In genomic region chr14:51082599-51083581, GRCm38 (mm10) we compare ENCODE assay signal across 9 mouse cellular contexts. TPM values are rescaled to one million over a fixed set of nuclear protein-coding genes. Genes with fewer than 3 reads are reported as not detected.
DNase-seq lines count a peak whose midpoint lies in the region; ATAC-seq and TF ChIP-seq lines count a peak whose summit lies in the region.
"Had no signal": no experiment of that assay in that cellular context is flagged by ENCODE, and none has a peak within 500 bp of the region (broad histone marks: within the 10 kb centered on the region; RNA-seq: fewer than 3 reads in every experiment).

No protein-coding gene starts in this region.

- WGBS in embryonic facial prominence, embryonic 10.5 days: 2% methylated on average over 40 of the region's 40 CpGs
- WGBS in heart, embryonic 14.5 days: 3% methylated on average over 39 of the region's 40 CpGs
- WGBS in kidney, postnatal 0 days: 3% methylated on average over 38 of the region's 40 CpGs
- WGBS in lung, embryonic 14.5 days: 3% methylated on average over 40 of the region's 40 CpGs
- WGBS in neural tube, embryonic 14.5 days: 4% methylated on average over 38 of the region's 40 CpGs

- H3K4me2 ChIP-seq in heart, embryonic 14.5 days (ENCODE audit: low read length): peak overlapping the region; percentile 70
- H3K4me2 ChIP-seq in kidney, postnatal 0 days (ENCODE audit: low read length): peak overlapping the region; percentile 84
- H3K4me2 ChIP-seq in lung, embryonic 14.5 days: peak overlapping the region; percentile 73
- H3K4me2 ChIP-seq in neural tube, embryonic 14.5 days (ENCODE audit: low read depth, low read length): peak overlapping the region; percentile 67

- peak; percentile 85 for DNase-seq in adrenal gland, adult 2 months
- DNase-seq in embryonic facial prominence, embryonic 10.5 days (ENCODE audit: low spot score): peak; percentile 77
- DNase-seq in kidney, postnatal 0 days (ENCODE audit: low spot score): peak; percentile 65
- DNase-seq in lung, embryonic 14.5 days: peak; percentile 89
- peak; percentile 81 for DNase-seq in thymus, postnatal 4 days

- H3K27ac ChIP-seq in embryonic facial prominence, embryonic 10.5 days (replicated peaks): peak overlapping the region; percentile 35; the same call in 1 of the 2 replicates
- no peak overlapping the region for H3K27ac ChIP-seq in heart, embryonic 14.5 days (replicated peaks in 1 of 2; ENCODE audit: control insufficient read depth in 1 of 2, insufficient read depth in 1 of 2, low read depth in 2 of 2, low read length in 2 of 2)
- H3K27ac ChIP-seq in kidney, postnatal 0 days: no peak overlapping the region
- H3K27ac ChIP-seq in lung, embryonic 14.5 days (ENCODE audit: low read depth): no peak overlapping the region
- no peak overlapping the region for H3K27ac ChIP-seq in neural tube, embryonic 14.5 days (ENCODE audit: low read depth, low read length)

- H3K27me3 ChIP-seq in E14TG2a.4 (ENCODE audit: insufficient read depth, low read length): peaks cover 27% of the 10 kb centered on the region
- peaks cover 25% of the 10 kb centered on the region; the same call in 1 of the 2 replicates for H3K27me3 ChIP-seq in embryonic facial prominence, embryonic 10.5 days (replicated peaks; ENCODE audit: low read depth, poor library complexity, severe bottlenecking)
- no peaks in the 10 kb centered on the region for H3K27me3 ChIP-seq in heart, embryonic 14.5 days (ENCODE audit: control insufficient read depth, insufficient read depth, low read length)
- H3K27me3 ChIP-seq in kidney, postnatal 0 days (ENCODE audit: insufficient read depth, low read length): no peaks in the 10 kb centered on the region
- no peaks in the 10 kb centered on the region for H3K27me3 ChIP-seq in lung, embryonic 14.5 days (ENCODE audit: insufficient read depth, low read length)
- peaks cover 8% of the 10 kb centered on the region; the same call in 1 of the 2 replicates for H3K27me3 ChIP-seq in neural tube, embryonic 14.5 days (ENCODE audit: control insufficient read depth, insufficient read depth, low read length)

- H3K4me1 ChIP-seq in E14TG2a.4 (replicated peaks; ENCODE audit: low read depth, low read length): peaks cover 33% of the 10 kb centered on the region
- peaks cover 20% of the 10 kb centered on the region for H3K4me1 ChIP-seq in embryonic facial prominence, embryonic 10.5 days
- peaks cover 0 to 3% of the 10 kb centered on the region in 2 experiments; a peak in 1 of 4 replicates for H3K4me1 ChIP-seq in heart, embryonic 14.5 days (ENCODE audit: control insufficient read depth in 2 of 2, insufficient read depth in 2 of 2, low read length in 2 of 2)
- peaks cover 5% of the 10 kb centered on the region; the same call in 1 of the 2 replicates for H3K4me1 ChIP-seq in kidney, postnatal 0 days (replicated peaks; ENCODE audit: insufficient read depth, low read length)
- H3K4me1 ChIP-seq in lung, embryonic 14.5 days (ENCODE audit: insufficient read depth): peaks cover 4% of the 10 kb centered on the region; the same call in 1 of the 2 replicates
- H3K4me1 ChIP-seq in neural tube, embryonic 14.5 days (ENCODE audit: control insufficient read depth, insufficient read depth, low read length): peaks cover 5% of the 10 kb centered on the region; the same call in 1 of the 2 replicates

- ATAC-seq in heart, embryonic 14.5 days (ENCODE audit: insufficient number of reproducible peaks, insufficient read depth, low FRiP score, low read depth): peak; percentile 60; the same call in 1 of the 2 replicates
- ATAC-seq in kidney, postnatal 0 days (replicated peaks; ENCODE audit: low FRiP score, low read depth): peak; percentile 75
- ATAC-seq in lung, embryonic 14.5 days (ENCODE audit: insufficient read depth): peak; percentile 81
- peak; percentile 77 for ATAC-seq in neural tube, embryonic 14.5 days (ENCODE audit: low read depth)

- H3K9me3 ChIP-seq in E14TG2a.4 (ENCODE audit: low read length): no peaks in the 10 kb centered on the region
- H3K9me3 ChIP-seq in embryonic facial prominence, embryonic 10.5 days: no peaks in the 10 kb centered on the region
- no peaks in the 10 kb centered on the region for H3K9me3 ChIP-seq in heart, embryonic 14.5 days (ENCODE audit: control insufficient read depth, low read length)
- H3K9me3 ChIP-seq in kidney, postnatal 0 days (replicated peaks; ENCODE audit: low read length): no peaks in the 10 kb centered on the region
- no peaks in the 10 kb centered on the region for H3K9me3 ChIP-seq in lung, embryonic 14.5 days (ENCODE audit: low read depth, low read length)
- no peaks in the 10 kb centered on the region for H3K9me3 ChIP-seq in neural tube, embryonic 14.5 days (ENCODE audit: control insufficient read depth, low read length)

- peak overlapping the region; percentile 81 for H3K4me3 ChIP-seq in E14TG2a.4 (replicated peaks; ENCODE audit: low read length)
- peak overlapping the region; percentile 71 for H3K4me3 ChIP-seq in embryonic facial prominence, embryonic 10.5 days
- peak overlapping the region; percentile 55 to 69 for H3K4me3 ChIP-seq in heart, embryonic 14.5 days (ENCODE audit: control insufficient read depth in 1 of 2, insufficient read depth in 1 of 2, low read depth in 1 of 2, low read length in 2 of 2)
- peak overlapping the region; percentile 54 for H3K4me3 ChIP-seq in kidney, postnatal 0 days (replicated peaks; ENCODE audit: low read depth, low read length)
- H3K4me3 ChIP-seq in lung, embryonic 14.5 days (ENCODE audit: low read depth, low read length): peak overlapping the region; percentile 57
- peak overlapping the region; percentile 39 for H3K4me3 ChIP-seq in neural tube, embryonic 14.5 days (ENCODE audit: low read depth, low read length)

- TF ChIP-seq CTCF in E14TG2a.4 (conservative IDR thresholded peaks at IDR 0.05; ENCODE audit: low read length): no peak
- no peak for TF ChIP-seq CTCF in kidney, postnatal 0 days (IDR thresholded peaks at IDR 0.05; ENCODE audit: low read depth)
- TF ChIP-seq CTCF in lung, embryonic 14.5 days (IDR thresholded peaks at IDR 0.05; ENCODE audit: low read depth): no peak

- peak overlapping the region; percentile 74 for H3K9ac ChIP-seq in heart, embryonic 14.5 days (ENCODE audit: low read length)
- peak overlapping the region; percentile 58 for H3K9ac ChIP-seq in kidney, postnatal 0 days (ENCODE audit: low read depth, low read length)
- peak overlapping the region; percentile 49 for H3K9ac ChIP-seq in lung, embryonic 14.5 days
- peak overlapping the region; percentile 41; the same call in 1 of the 2 replicates for H3K9ac ChIP-seq in neural tube, embryonic 14.5 days (replicated peaks; ENCODE audit: low read depth, low read length)

- H3K36me3 ChIP-seq in E14TG2a.4 (ENCODE audit: insufficient read depth, low read length): no peaks in the 10 kb centered on the region
- no peaks in the 10 kb centered on the region for H3K36me3 ChIP-seq in embryonic facial prominence, embryonic 10.5 days (replicated peaks)
- no peaks in the 10 kb centered on the region for H3K36me3 ChIP-seq in heart, embryonic 14.5 days (ENCODE audit: control insufficient read depth, insufficient read depth, low read length)
- H3K36me3 ChIP-seq in kidney, postnatal 0 days (ENCODE audit: insufficient read depth, low read length): no peaks in the 10 kb centered on the region
- H3K36me3 ChIP-seq in lung, embryonic 14.5 days (ENCODE audit: insufficient read depth): no peaks in the 10 kb centered on the region
- no peaks in the 10 kb centered on the region for H3K36me3 ChIP-seq in neural tube, embryonic 14.5 days (ENCODE audit: control insufficient read depth, insufficient read depth, low read length)

RNA-seq across cellular contexts. Expression of gene Rnase4, which starts 8.0 kb away (rescaled TPM):
- total RNA-seq in adrenal gland, adult 2 months (2021): 10 to 100 TPM; 45.5 to 71.4 TPM
- 33.7 and 34.7 TPM in 2 replicates for polyA plus RNA-seq in adrenal gland, adult 2 months (2012; rRNA removed)
- 8.3 and 9.0 TPM in 2 replicates for polyA plus RNA-seq in embryonic facial prominence, embryonic 10.5 days (2016; fragmentation: Nextera tagmentation; extraction: Ambion mirVana)
- polyA plus RNA-seq in heart, embryonic 14.5 days (2014; fragmentation: Nextera tagmentation; extraction: Ambion mirVana): 25.0 and 29.7 TPM in 2 replicates
- 41.4 and 48.2 TPM in 2 replicates for polyA plus RNA-seq in kidney, postnatal 0 days (2015; fragmentation: Nextera tagmentation; extraction: Ambion mirVana)
- polyA plus RNA-seq in lung, embryonic 14.5 days (2014; fragmentation: Nextera tagmentation; extraction: Ambion mirVana): 27.6 and 29.6 TPM in 2 replicates
- 12.2 and 17.6 TPM in 2 replicates for polyA plus RNA-seq in neural tube, embryonic 14.5 days (2014; fragmentation: Nextera tagmentation; extraction: Ambion mirVana)

RNA-seq across cellular contexts. Expression of gene Ang, which starts 8.1 kb away (rescaled TPM):
- total RNA-seq in adrenal gland, adult 2 months (2021): 1 to 10 TPM; 4.4 to 7.7 TPM
- polyA plus RNA-seq in adrenal gland, adult 2 months (2012; rRNA removed): 2.9 and 3.2 TPM in 2 replicates
- 2.3 and 3.5 TPM in 2 replicates for polyA plus RNA-seq in embryonic facial prominence, embryonic 10.5 days (2016; fragmentation: Nextera tagmentation; extraction: Ambion mirVana)
- 3.8 and 4.8 TPM in 2 replicates for polyA plus RNA-seq in heart, embryonic 14.5 days (2014; fragmentation: Nextera tagmentation; extraction: Ambion mirVana)
- 6.7 and 7.5 TPM in 2 replicates for polyA plus RNA-seq in kidney, postnatal 0 days (2015; fragmentation: Nextera tagmentation; extraction: Ambion mirVana)
- 5.2 and 5.6 TPM in 2 replicates for polyA plus RNA-seq in lung, embryonic 14.5 days (2014; fragmentation: Nextera tagmentation; extraction: Ambion mirVana)
- polyA plus RNA-seq in neural tube, embryonic 14.5 days (2014; fragmentation: Nextera tagmentation; extraction: Ambion mirVana): 2.7 and 2.9 TPM in 2 replicates

RNA-seq across cellular contexts. Expression of gene Olfr750, which starts 8.7 kb away (rescaled TPM):
- under 1 TPM in 1 of 2 experiments, not detected in 1; 0.06 TPM for total RNA-seq in adrenal gland, adult 2 months (2021)
- not detected in 2 replicates for polyA plus RNA-seq in adrenal gland, adult 2 months (2012; rRNA removed)
- not detected in 2 replicates for polyA plus RNA-seq in embryonic facial prominence, embryonic 10.5 days (2016; fragmentation: Nextera tagmentation; extraction: Ambion mirVana)
- polyA plus RNA-seq in heart, embryonic 14.5 days (2014; fragmentation: Nextera tagmentation; extraction: Ambion mirVana): not detected in 2 replicates
- polyA plus RNA-seq in kidney, postnatal 0 days (2015; fragmentation: Nextera tagmentation; extraction: Ambion mirVana): not detected in 2 replicates
- polyA plus RNA-seq in lung, embryonic 14.5 days (2014; fragmentation: Nextera tagmentation; extraction: Ambion mirVana): not detected in 2 replicates
- polyA plus RNA-seq in neural tube, embryonic 14.5 days (2014; fragmentation: Nextera tagmentation; extraction: Ambion mirVana): not detected in 2 replicates
- total RNA-seq: left cerebral cortex, adult 8-10 months had no signal

RNA-seq across cellular contexts. Expression of gene Rnase12, which starts 25.4 kb away (rescaled TPM):
- total RNA-seq in adrenal gland, adult 2 months (2021): not detected
- not detected in 2 replicates for polyA plus RNA-seq in adrenal gland, adult 2 months (2012; rRNA removed)
- not detected in 2 replicates for polyA plus RNA-seq in embryonic facial prominence, embryonic 10.5 days (2016; fragmentation: Nextera tagmentation; extraction: Ambion mirVana)
- 0.82 TPM in 1 of 2 replicates, not detected in the other for polyA plus RNA-seq in heart, embryonic 14.5 days (2014; fragmentation: Nextera tagmentation; extraction: Ambion mirVana)
- polyA plus RNA-seq in kidney, postnatal 0 days (2015; fragmentation: Nextera tagmentation; extraction: Ambion mirVana): 10.3 and 11.1 TPM in 2 replicates
- polyA plus RNA-seq in lung, embryonic 14.5 days (2014; fragmentation: Nextera tagmentation; extraction: Ambion mirVana): not detected in 2 replicates
- polyA plus RNA-seq in neural tube, embryonic 14.5 days (2014; fragmentation: Nextera tagmentation; extraction: Ambion mirVana): not detected in 2 replicates
- total RNA-seq: left cerebral cortex, adult 8-10 months had no signal

RNA-seq across cellular contexts. Expression of gene Eddm3b, which starts 31.3 kb away (rescaled TPM):
- total RNA-seq in adrenal gland, adult 2 months (2021): not detected
- not detected in 2 replicates for polyA plus RNA-seq in adrenal gland, adult 2 months (2012; rRNA removed)
- 0.10 and 0.17 TPM in 2 replicates for polyA plus RNA-seq in embryonic facial prominence, embryonic 10.5 days (2016; fragmentation: Nextera tagmentation; extraction: Ambion mirVana)
- not detected in 2 replicates for polyA plus RNA-seq in heart, embryonic 14.5 days (2014; fragmentation: Nextera tagmentation; extraction: Ambion mirVana)
- polyA plus RNA-seq in kidney, postnatal 0 days (2015; fragmentation: Nextera tagmentation; extraction: Ambion mirVana): 2.0 and 2.8 TPM in 2 replicates
- not detected in 2 replicates for polyA plus RNA-seq in lung, embryonic 14.5 days (2014; fragmentation: Nextera tagmentation; extraction: Ambion mirVana)
- polyA plus RNA-seq in neural tube, embryonic 14.5 days (2014; fragmentation: Nextera tagmentation; extraction: Ambion mirVana): not detected in 2 replicates
- total RNA-seq: left cerebral cortex, adult 8-10 months had no signal
